Mouse (Mus musculus): ENCODE results near the gene Itpr1.

Gene Itpr1

GRCm38 (mm10) chr6:108278826-108279630 lies 66.1 kb downstream of the Itpr1 start:
- DNase-seq (ENCODE audit: low spot score): no peak

- DNase-seq (ENCODE audit: low spot score): no peak
Measured at GRCm38 (mm10) chr6:108282131-108282530, 69.2 kb downstream of the Itpr1 start.

- DNase-seq (ENCODE audit: low spot score): no peak
Measured at GRCm38 (mm10) chr6:108282621-108283020, 69.7 kb downstream of the Itpr1 start.

DNA sequence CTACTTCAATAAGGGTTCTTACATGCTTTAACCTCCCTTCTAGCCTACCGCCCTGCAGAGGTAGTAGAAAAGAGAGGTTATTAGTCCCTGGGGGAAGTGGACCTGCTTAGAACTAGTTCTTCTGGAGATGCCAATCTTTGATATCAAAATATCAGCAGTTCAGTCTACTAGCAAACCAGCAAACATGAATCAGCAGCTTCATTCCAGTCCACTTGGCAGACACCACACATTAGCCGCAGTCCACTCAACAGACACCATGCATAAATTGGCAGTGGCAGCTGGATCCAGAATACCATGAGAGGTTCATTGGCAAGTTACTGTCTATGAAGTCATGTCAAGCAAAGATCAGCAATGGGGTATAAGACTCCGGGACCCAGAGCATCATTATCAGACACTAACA lies 71.8 kb downstream of the Itpr1 start:
- DNase-seq (ENCODE audit: low spot score): no peak

GRCm38 (mm10) chr6:108288979-108289378 lies 76.1 kb downstream of the Itpr1 start:
- no peak for DNase-seq (ENCODE audit: low spot score)

DNA sequence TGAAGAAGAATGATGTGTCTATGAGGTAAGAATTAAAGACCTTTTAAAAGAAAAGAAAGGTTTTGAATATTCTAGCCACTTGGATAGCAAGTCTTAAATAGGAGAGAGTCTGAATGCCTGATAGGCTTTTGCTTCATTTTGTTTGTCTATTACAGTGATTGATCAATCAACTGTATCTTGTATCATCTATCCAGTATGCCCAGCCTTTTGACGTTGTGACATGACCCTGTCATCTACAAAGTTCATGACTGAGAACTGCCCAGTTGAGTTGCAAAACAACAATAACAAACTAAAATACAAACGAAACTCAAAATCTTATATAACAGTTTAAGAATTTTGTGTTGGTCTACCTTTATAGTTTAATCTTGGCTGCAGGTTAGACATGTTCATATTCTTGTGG lies 78.1 kb downstream of the Itpr1 start:
- DNase-seq (ENCODE audit: low spot score): peak; percentile 14

DNA sequence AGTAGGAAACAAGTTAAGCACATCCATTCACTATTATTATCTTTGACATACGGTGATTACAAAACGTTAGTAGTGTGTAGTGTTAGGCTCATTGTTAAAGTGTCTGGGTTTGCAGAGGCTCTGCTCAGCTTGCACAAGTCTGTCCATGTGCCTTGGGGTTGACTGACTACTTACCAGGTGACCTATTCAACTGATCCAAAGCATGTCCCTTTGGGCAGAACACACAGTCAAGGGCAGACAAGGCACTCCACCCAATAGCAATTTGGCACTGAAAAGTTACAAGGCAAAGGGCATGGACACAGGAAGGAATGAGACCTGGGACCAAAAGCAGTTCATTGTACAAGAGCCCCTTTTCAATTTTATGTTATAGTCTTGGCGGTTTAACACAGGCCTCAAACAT lies 78.7 kb downstream of the Itpr1 start:
- DNase-seq (ENCODE audit: low spot score): no peak

- no peak for DNase-seq (ENCODE audit: low spot score)
Measured at GRCm38 (mm10) chr6:108301856-108302255, 89.0 kb downstream of the Itpr1 start.

DNA sequence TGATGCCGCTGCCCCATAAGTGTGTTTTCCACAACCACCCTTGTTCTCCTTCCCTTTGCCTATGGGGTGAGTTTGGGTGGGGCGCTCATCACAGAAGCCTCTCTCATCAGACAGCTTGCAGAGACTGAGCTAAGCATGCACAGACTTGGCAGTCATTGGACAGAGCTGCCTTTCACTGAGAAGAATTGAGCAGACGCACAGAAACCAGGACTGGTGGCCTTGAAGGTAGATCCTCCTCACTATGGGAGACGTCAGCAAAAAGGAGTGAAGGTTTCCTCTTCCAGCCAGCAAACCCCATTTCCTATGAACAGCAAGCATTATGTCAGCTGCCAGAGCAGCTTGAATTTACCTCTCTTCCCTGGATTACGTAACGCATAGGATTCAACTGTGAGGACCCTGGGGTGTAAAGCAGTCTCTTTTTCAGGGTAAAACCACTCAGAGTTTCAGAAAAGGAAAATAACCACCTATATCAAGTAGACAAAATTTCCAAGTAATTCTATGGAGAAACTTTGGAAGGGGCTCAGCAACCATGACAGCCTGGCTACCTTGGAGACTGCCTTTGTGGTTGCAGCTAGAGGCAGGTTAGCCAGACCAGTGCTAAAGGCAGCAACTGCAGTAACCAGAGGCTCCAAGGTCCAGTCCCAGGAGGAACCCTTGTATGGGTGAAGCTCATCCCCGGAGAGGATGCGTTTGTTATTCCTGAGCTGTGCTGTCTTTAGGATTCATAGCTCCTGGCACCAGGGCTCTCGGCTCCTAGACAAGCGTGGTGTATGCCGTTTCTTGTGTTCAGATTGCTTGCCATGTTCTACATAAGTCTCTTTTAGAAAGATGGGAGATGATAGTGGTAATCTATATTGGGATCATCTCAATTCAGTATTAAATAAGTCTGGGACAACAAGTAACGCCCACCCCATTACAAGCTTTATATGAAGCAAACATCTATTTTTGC lies 91.0 kb downstream of the Itpr1 start:
- DNase-seq (ENCODE audit: low spot score): no peak

- DNase-seq (ENCODE audit: low spot score): peak; percentile 15
Measured at GRCm38 (mm10) chr6:108305171-108305779, 92.4 kb downstream of the Itpr1 start.

- peak; percentile 52 for DNase-seq (ENCODE audit: low spot score)
Measured at GRCm38 (mm10) chr6:108306240-108306639, 93.3 kb downstream of the Itpr1 start.

DNA sequence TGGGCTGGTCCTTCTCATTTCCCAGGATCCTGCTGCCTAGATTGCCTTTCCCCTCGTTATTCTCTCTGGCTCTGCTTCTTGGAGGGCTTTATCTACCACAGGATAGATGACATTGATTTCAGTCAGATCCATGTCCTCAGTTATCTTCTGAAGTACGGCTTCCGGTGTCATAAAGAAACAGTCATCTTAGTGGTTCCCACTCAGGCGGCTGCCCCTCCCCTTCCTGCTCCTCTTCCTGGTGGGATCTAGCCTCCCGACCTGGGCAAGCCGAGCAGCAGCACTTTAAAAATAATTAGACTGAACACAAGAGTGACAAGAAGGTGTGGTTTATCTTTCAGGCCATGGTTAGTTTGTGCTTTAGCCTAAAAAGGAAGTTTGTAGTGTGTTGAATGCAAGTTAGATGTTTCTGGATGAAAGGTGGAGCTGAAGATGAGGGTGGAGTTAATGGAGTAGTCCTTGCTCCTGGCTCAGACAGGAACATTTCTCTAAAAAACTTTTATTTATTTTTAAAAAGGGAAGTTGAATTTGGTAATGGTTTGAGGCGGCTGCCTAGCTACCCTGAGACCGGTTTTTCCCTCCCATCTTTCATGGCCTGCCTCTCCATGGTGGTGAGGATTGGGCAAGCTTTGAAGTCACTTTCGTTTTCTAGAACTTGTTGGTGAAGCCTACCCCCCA lies 94.2 kb downstream of the Itpr1 start:
- no peak for DNase-seq (ENCODE audit: low spot score)

GRCm38 (mm10) chr6:108307770-108308169 lies 94.9 kb downstream of the Itpr1 start:
- no peak for DNase-seq (ENCODE audit: low spot score)

DNA sequence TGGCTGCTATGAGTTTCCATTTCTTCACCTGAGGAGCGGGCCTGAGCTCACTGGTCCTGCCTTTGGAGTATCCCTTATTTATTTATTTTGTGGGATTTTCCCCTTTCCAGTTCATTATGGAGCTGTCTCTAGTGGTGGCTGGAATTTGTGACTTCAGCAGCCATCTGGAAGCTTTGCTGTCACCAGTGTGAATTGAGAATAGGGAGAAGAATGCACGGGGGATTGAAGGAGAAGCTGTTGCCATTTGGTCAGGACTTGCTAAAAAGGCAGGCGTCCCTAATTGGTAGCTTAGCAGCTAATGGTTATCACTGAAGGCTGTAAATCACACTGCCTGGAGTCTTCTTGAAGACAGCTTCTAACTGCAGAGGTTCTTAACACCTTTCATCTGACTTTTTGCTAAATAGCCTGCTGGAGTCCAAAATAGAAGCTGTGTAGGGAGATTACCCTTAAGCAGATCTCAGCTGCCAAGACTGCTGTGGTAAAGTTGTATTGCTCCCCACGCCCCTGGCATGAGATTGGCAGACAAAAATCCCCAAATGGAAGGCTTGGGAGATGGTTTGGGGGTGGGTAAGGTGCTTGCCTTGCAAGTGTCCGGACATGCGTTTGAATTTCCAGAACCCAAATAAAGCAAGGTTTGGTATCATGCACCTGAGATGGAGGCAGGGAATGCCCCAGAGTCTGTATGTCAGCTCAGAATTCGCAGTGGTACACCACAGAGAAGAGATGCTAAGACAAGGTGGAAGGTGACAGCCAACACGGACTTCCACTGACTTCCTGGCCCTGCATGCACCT lies 96.7 kb downstream of the Itpr1 start:
- DNase-seq (ENCODE audit: low spot score): no peak

DNA sequence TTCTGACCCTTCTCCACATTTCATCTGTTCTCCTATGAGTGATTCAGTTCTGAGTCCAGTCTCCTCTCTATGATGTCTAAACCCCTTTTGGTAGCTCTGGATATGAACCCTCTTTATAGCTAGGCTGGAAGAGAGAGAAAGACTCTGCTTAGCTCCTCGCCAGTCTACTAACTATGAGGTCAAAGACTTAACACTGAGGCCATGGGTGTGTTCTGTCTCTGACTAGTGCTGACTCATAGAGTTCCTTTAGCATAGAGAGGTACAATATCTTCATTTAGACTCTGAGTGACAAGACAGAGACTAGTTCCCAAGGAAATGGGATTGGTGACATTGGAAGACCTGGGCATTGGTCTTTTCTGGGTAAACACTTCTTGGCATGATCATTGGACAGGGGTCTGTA lies 100.2 kb downstream of the Itpr1 start:
- no peak for DNase-seq (ENCODE audit: low spot score)

GRCm38 (mm10) chr6:108313997-108314396 lies 101.1 kb downstream of the Itpr1 start:
- no peak for DNase-seq (ENCODE audit: low spot score)

DNA sequence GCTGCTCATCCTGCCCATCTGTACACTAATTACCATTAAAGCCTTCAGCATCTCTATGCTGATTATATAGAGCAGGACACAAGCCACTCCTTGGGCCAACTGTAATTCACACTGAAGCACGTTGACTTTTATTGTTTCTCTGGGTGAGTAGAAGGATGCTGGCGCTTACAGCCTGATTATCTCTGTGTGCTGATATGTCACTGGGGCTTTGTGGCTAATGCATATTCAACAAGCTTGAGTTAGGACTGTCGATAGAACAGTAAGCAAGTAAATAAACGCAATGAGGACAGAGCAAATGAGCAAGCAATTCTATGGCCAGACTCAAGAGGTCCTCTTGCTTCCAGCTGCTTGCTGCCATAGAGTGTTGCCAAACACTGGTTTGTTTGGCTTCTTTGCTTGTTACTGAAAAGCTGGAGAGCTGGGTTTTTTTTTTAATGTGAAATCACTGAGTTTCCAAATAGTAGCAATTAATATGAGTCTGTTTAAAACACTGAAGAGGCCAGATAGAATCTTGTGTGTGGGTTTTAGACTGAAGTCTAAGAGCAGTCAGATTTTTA lies 103.5 kb downstream of the Itpr1 start:
- DNase-seq (ENCODE audit: low spot score): peak; percentile 81

DNA sequence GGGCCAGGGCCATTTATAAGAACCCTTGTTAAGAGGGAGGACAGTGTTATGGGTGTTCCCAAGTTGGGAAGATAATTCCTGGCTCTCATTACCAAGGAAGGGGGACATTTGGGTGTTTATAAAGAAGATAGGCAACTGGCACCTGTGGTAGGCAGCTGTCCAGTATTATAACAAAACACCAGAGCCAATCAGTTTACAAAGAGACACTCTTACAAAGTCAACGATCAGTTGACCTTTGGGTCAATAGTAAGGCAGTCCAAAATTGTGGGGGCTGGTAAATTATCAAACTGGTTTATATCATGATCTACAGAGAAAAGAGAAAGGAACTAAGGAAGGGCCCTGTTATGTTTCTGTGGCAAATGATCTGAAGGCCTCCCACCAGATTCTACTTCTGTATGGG lies 104.1 kb downstream of the Itpr1 start:
- no peak for DNase-seq (ENCODE audit: low spot score)

- DNase-seq (ENCODE audit: low spot score): no peak
Measured at GRCm38 (mm10) chr6:108321653-108322052, 108.8 kb downstream of the Itpr1 start.

DNA sequence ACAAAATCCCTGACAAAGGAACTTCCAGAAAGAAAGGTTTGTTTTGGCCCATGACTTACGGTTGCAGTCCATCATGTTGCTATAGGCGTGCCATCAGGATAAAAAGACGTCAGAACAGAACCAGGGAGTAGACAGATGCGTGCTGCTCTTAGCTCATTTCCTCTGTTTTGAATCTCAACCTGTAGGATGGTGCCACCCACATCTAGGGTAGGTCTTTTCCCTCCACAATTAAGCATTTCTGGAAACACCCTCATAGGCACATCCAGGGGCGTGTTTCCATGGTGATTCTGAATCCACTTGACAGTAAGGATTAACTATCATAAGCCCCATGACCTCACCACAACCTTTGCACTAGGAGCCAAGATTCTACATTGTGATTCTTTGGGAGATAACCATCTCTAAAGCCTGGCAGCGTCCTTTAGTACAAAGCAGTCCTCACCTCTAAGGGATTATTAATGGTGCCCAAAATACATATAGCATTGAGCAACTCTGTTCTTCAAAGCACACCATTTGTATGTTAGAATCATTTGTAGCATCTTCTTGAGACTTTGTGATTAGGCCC lies 111.6 kb downstream of the Itpr1 start:
- no peak for DNase-seq (ENCODE audit: low spot score)

GRCm38 (mm10) chr6:108325400-108325799 lies 112.5 kb downstream of the Itpr1 start:
- no peak for DNase-seq (ENCODE audit: low spot score)
